Mouse (Mus musculus): ENCODE data around the gene Prkaa2. TPM values are rescaled to one million over a fixed set of nuclear protein-coding genes. Genes with fewer than 3 reads are reported as not detected.

Gene Prkaa2
- polyA plus RNA-seq, 1 experiment from 2014 or later, result 0.22 TPM

DNA sequence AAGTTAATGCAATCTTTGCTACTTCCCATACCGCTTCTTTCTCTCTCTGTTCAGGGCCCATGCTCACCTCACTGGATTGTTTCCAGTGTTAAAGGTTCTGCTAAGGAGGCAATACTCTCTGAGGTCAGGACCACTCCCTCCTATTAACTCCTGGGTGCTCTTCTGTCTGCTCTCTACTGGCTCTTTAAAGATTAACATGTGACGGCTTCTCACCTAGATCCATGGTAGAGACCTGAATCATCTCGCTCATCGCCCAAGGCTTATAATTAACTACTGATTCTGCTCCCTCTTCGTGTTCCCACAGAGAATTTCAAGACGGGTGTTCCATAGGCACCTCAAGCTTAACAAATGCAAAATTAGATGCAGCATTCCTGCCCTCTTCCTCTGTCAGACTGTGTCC lies 33.5 kb downstream of the Prkaa2 start:
- no peaks in the 10 kb centered on the region for H3K9me3 ChIP-seq (replicated peaks)
- no peak overlapping the region for H3K9ac ChIP-seq
- WGBS (ENCODE audit: insufficient replicate concordance), result 70% methylated on average over 6 of the region's 6 CpGs
- H3K27me3 ChIP-seq, result no peaks in the 10 kb centered on the region
- no peak overlapping the region for H3K27ac ChIP-seq
- no peaks in the 10 kb centered on the region for H3K36me3 ChIP-seq
- H3K4me2 ChIP-seq, result no peak overlapping the region
- ATAC-seq (ENCODE audit: low read depth) (no peak), DNase-seq (no peak)
- no peak overlapping the region for H3K4me3 ChIP-seq (replicated peaks)
- no peaks in the 10 kb centered on the region for H3K4me1 ChIP-seq (replicated peaks)

- WGBS (ENCODE audit: insufficient replicate concordance), result 71% methylated on average over 3 of the region's 3 CpGs
- no peak for DNase-seq
- H3K4me1 ChIP-seq (replicated peaks), result no peaks in the 10 kb centered on the region
- H3K27me3 ChIP-seq, result no peaks in the 10 kb centered on the region
- ATAC-seq (ENCODE audit: low read depth), result no peak
- no peak overlapping the region for H3K9ac ChIP-seq
- H3K36me3 ChIP-seq, result no peaks in the 10 kb centered on the region
- no peaks in the 10 kb centered on the region for H3K9me3 ChIP-seq (replicated peaks)
- no peak overlapping the region for H3K27ac ChIP-seq
- no peak overlapping the region for H3K4me3 ChIP-seq (replicated peaks)
- no peak overlapping the region for H3K4me2 ChIP-seq
Measured at GRCm38 (mm10) chr4:105071761-105072427, 37.8 kb downstream of the Prkaa2 start.

DNA sequence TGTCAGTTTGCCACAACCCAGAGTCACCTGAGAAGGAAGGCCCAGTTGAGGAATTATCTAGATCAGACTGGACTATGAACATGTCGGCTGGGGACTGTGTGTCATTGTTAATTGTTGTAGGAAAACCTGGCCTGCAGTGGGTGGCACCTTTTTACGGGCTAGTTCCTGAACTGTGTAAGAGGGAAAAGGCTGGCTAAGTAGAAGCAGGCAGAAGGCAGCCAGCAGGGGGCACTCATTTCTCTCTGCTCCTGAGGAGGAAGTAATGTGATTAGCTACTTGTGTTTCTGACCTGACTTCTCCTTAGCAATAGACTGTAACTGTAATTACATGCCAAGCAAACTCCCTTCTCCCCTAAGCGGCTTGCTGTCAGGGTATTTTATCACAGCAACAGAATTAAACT lies 38.7 kb downstream of the Prkaa2 start:
- no peak overlapping the region for H3K27ac ChIP-seq
- no peak for ATAC-seq (ENCODE audit: low read depth)
- no peaks in the 10 kb centered on the region for H3K4me1 ChIP-seq (replicated peaks)
- peak; percentile 6 for DNase-seq
- no peak overlapping the region for H3K9ac ChIP-seq
- H3K27me3 ChIP-seq, result no peaks in the 10 kb centered on the region
- no peak overlapping the region for H3K4me3 ChIP-seq (replicated peaks)
- no peaks in the 10 kb centered on the region for H3K9me3 ChIP-seq (replicated peaks)
- WGBS (ENCODE audit: insufficient replicate concordance), result 25% methylated on average over 3 of the region's 3 CpGs
- H3K4me2 ChIP-seq, result no peak overlapping the region
- no peaks in the 10 kb centered on the region for H3K36me3 ChIP-seq

GRCm38 (mm10) chr4:105051291-105051690 lies 58.4 kb downstream of the Prkaa2 start:
- no peaks in the 10 kb centered on the region for H3K36me3 ChIP-seq

DNA sequence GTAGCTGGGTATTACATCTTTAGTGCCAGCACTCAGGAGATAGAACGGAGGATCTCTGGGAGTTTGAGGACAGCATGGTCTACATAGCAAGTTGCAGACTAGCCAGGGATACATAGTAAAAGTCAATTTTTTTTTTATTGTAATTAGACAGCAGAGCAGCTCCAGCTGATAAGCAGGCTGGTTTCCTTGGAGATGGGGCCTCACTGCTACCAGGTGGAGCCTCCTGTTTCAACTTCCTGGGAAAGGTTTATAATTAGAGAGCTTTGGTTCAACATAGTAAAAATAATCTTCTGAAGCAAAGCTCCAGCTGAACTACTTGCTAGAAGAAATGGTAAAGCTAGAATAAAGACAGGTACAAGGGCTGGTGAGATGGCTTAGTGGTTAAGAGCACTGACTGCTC lies 59.6 kb downstream of the Prkaa2 start:
- no peak for ATAC-seq (ENCODE audit: low read depth)
- WGBS (ENCODE audit: insufficient replicate concordance), result 61% methylated on average over 1 of the region's 1 CpGs
- H3K9ac ChIP-seq, result no peak overlapping the region
- no peak overlapping the region for H3K4me3 ChIP-seq (replicated peaks)
- H3K4me2 ChIP-seq, result no peak overlapping the region
- H3K36me3 ChIP-seq, result no peaks in the 10 kb centered on the region
- H3K27ac ChIP-seq, result no peak overlapping the region
- H3K9me3 ChIP-seq (replicated peaks), result no peaks in the 10 kb centered on the region
- no peaks in the 10 kb centered on the region for H3K4me1 ChIP-seq (replicated peaks)
- no peak for DNase-seq
- no peaks in the 10 kb centered on the region for H3K27me3 ChIP-seq

More at GRCm38 (mm10) chr4:105051291-105051690, 58.4 kb downstream of the Prkaa2 start:
- Histone ChIP-seq H3K27me3 (no peaks in the 10 kb centered on the region), H3K27ac (no peak overlapping the region), H3K4me2 (no peak overlapping the region), H3K4me1 (replicated peaks) (no peaks in the 10 kb centered on the region), H3K9ac (no peak overlapping the region), H3K9me3 (replicated peaks) (no peaks in the 10 kb centered on the region), H3K4me3 (replicated peaks) (no peak overlapping the region)
- DNase-seq (no peak), ATAC-seq (ENCODE audit: low read depth) (no peak)
- 82% methylated on average over 5 of the region's 5 CpGs for whole genome bisulfite sequencing (ENCODE audit: insufficient replicate concordance)

GRCm38 (mm10) chr4:105034259-105034658 lies 75.4 kb downstream of the Prkaa2 start:
- H3K4me1 ChIP-seq (replicated peaks), result no peaks in the 10 kb centered on the region
- no peaks in the 10 kb centered on the region for H3K36me3 ChIP-seq
- H3K4me3 ChIP-seq (replicated peaks), result no peak overlapping the region
- no peak overlapping the region for H3K9ac ChIP-seq
- no peaks in the 10 kb centered on the region for H3K9me3 ChIP-seq (replicated peaks)
- ATAC-seq (ENCODE audit: low read depth) (no peak), DNase-seq (no peak)
- no peak overlapping the region for H3K4me2 ChIP-seq
- no peak overlapping the region for H3K27ac ChIP-seq
- no peaks in the 10 kb centered on the region for H3K27me3 ChIP-seq

GRCm38 (mm10) chr4:105033153-105033552 lies 76.5 kb downstream of the Prkaa2 start:
- no peaks in the 10 kb centered on the region for H3K9me3 ChIP-seq (replicated peaks)
- H3K36me3 ChIP-seq, result no peaks in the 10 kb centered on the region
- WGBS (ENCODE audit: insufficient replicate concordance), result 54% methylated on average over 7 of the region's 7 CpGs
- ATAC-seq (ENCODE audit: low read depth), result no peak
- H3K4me3 ChIP-seq (replicated peaks), result no peak overlapping the region
- no peak overlapping the region for H3K27ac ChIP-seq
- H3K9ac ChIP-seq, result no peak overlapping the region
- no peak for DNase-seq
- no peak overlapping the region for H3K4me2 ChIP-seq
- no peaks in the 10 kb centered on the region for H3K27me3 ChIP-seq
- H3K4me1 ChIP-seq (replicated peaks), result no peaks in the 10 kb centered on the region

GRCm38 (mm10) chr4:105031104-105031503 lies 78.6 kb downstream of the Prkaa2 start:
- Histone ChIP-seq H3K4me1 (replicated peaks) (no peaks in the 10 kb centered on the region), H3K4me2 (no peak overlapping the region), H3K4me3 (replicated peaks) (no peak overlapping the region), H3K9ac (no peak overlapping the region), H3K27ac (no peak overlapping the region), H3K36me3 (no peaks in the 10 kb centered on the region), H3K27me3 (no peaks in the 10 kb centered on the region), H3K9me3 (replicated peaks) (no peaks in the 10 kb centered on the region)
- 64% methylated on average over 8 of the region's 8 CpGs for WGBS (ENCODE audit: insufficient replicate concordance)
- DNase-seq (no peak), ATAC-seq (ENCODE audit: low read depth) (no peak)

DNA sequence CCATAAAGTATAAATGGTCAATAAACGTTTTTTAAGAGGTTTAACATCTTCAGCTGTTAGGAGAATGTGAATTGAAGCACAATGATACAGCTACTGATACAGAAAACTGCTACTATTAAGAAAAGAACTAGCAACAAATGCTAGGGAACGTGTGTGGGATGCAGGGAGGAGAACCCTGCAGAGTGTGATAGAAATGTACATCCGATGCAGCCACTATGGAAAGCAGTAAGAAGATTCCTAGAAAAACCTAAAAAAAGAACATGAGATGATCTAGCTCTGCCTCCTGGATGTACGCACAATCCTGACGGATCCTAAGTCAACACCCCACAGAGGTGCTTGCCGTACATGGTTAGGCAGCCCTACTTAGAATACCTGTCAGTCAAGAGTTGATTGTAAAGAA lies 82.4 kb downstream of the Prkaa2 start:
- H3K36me3 ChIP-seq, result no peaks in the 10 kb centered on the region
- H3K4me2 ChIP-seq, result no peak overlapping the region
- WGBS (ENCODE audit: insufficient replicate concordance), result 61% methylated on average over 6 of the region's 6 CpGs
- H3K4me1 ChIP-seq (replicated peaks), result no peaks in the 10 kb centered on the region
- no peaks in the 10 kb centered on the region for H3K9me3 ChIP-seq (replicated peaks)
- H3K9ac ChIP-seq, result no peak overlapping the region
- no peak overlapping the region for H3K4me3 ChIP-seq (replicated peaks)
- no peak overlapping the region for H3K27ac ChIP-seq
- no peak for DNase-seq
- no peak for ATAC-seq (ENCODE audit: low read depth)
- no peaks in the 10 kb centered on the region for H3K27me3 ChIP-seq

GRCm38 (mm10) chr4:105016006-105016613 lies 93.6 kb downstream of the Prkaa2 start:
- DNase-seq (no peak), ATAC-seq (ENCODE audit: low read depth) (no peak)
- Histone ChIP-seq H3K27ac (no peak overlapping the region), H3K4me3 (replicated peaks) (no peak overlapping the region), H3K9me3 (replicated peaks) (no peaks in the 10 kb centered on the region), H3K36me3 (no peaks in the 10 kb centered on the region), H3K27me3 (no peaks in the 10 kb centered on the region), H3K4me1 (replicated peaks) (no peaks in the 10 kb centered on the region), H3K9ac (no peak overlapping the region), H3K4me2 (no peak overlapping the region)
- WGBS (ENCODE audit: insufficient replicate concordance), result 49% methylated on average over 4 of the region's 4 CpGs

DNA sequence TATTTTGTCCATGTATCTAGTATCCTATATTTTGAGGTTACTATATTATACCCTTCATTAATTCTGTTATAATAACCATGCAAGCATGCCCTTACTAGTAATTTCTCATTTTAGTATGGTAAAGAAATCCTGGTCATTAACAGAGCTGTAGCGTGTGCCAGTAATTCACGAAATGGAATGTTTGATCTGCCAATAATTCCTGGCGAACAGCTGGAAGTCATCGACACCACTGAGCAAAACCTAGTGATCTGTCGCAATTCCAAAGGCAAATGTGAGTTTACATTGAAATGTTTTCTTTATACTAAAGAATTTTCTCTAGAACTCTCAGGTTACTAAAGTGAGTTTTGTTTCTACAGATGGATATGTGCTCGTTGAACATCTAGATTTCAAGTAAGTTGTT lies 94.2 kb downstream of the Prkaa2 start:
- Histone ChIP-seq H3K27me3 (no peaks in the 10 kb centered on the region), H3K9me3 (replicated peaks) (no peaks in the 10 kb centered on the region), H3K36me3 (no peaks in the 10 kb centered on the region), H3K4me2 (no peak overlapping the region), H3K4me1 (replicated peaks) (no peaks in the 10 kb centered on the region), H3K27ac (no peak overlapping the region), H3K4me3 (replicated peaks) (no peak overlapping the region), H3K9ac (no peak overlapping the region)
- WGBS (ENCODE audit: insufficient replicate concordance), result 66% methylated on average over 6 of the region's 6 CpGs
- ATAC-seq (ENCODE audit: low read depth), result no peak
- no peak for DNase-seq

DNA sequence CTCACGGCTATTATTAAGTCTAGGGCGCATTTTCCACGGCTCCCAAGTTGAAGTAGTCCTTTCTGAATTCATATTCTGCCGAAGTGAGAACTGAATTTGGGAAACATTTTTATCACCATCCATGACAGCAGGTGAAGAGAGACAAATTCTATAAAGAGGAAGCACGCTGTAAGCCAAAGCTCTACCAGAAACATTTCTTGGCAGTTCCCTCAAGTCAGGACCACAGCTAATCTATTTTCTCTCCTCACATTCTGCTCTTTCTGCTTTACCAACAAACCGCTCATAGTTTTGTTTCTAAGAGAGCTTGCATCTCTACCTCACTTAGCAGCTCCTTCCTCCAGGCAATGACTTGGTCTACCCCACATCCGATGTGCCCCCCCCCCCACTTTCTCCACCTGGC lies 96.0 kb downstream of the Prkaa2 start:
- Histone ChIP-seq H3K4me1 (replicated peaks) (no peaks in the 10 kb centered on the region), H3K36me3 (no peaks in the 10 kb centered on the region), H3K27ac (no peak overlapping the region), H3K9me3 (replicated peaks) (no peaks in the 10 kb centered on the region), H3K27me3 (no peaks in the 10 kb centered on the region), H3K4me2 (no peak overlapping the region), H3K4me3 (replicated peaks) (no peak overlapping the region), H3K9ac (no peak overlapping the region)
- ATAC-seq (ENCODE audit: low read depth) (no peak), DNase-seq (no peak)
- WGBS (ENCODE audit: insufficient replicate concordance), result 62% methylated on average over 7 of the region's 7 CpGs
